Mouse (Mus musculus): Measurements from ENCODE around the gene Rnf44.

DNA sequence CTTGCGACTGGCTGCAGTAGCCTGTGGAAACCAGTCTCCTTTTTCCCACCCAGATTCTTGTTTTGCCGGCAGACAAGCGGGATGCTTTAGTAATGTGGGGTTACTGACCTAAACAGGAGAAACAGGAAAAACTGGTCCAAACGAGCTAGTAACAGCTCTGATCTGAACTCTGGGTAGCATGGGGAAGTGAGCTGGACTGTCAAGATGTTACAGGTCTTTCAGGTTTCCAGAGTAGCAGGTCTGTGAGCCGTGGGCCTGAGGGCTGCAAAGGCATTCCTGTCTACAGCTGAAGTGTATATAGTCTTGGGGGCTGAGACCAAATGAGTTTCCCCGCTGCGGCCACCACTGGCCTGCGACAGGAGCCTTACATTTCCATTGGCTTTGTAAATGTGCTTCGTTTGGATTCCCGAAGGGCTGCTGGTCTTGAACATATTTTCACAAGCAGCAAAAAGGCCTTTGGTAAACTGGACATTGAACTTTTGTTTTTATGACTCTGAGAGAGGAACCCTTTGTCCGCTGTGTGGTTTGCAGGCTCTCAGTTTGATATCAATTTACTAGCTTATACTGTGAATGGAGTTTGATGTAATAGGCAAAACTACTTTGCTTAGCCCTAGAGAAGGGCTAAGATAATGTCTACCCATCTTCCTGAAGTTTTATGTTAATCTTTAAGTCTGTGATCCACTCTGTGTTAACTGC is 17.7 kb downstream of the Rnf44 start:
- TF ChIP-seq POLR2A (IDR thresholded peaks at IDR 0.05; ENCODE audit: borderline replicate concordance, extremely low read depth, insufficient read depth, insufficient read length, poor library complexity, severe bottlenecking) (no peak), CTCF (IDR thresholded peaks at IDR 0.05; ENCODE audit: borderline replicate concordance, extremely low read depth, insufficient read depth, insufficient read length) (no peak)

All from brain, embryonic 14.5 days (tissue).